Mouse (Mus musculus) kidney, adult 2 months (tissue): ENCODE measurements around the gene Fxyd4. TPM values are rescaled to one million over a fixed set of nuclear protein-coding genes. Genes with fewer than 3 reads are reported as not detected.

Experiments used
- DNase-seq: peaks from one replicate; pipeline ENCODE4 v3.0.0; 2021
- H3K27ac ChIP-seq: fragments of 200-500 bp; 2 replicates; pipeline ENCODE4 v1.5.1; 2012; ENCODE audit warnings: low read depth, low read length, control low read depth, inconsistent platforms; ENCODE audit not compliant: insufficient read depth
- H3K27me3 ChIP-seq: fragments of 200-500 bp; replicated peaks from 2 replicates; pipeline ENCODE4 v1.6.1; 2012; ENCODE audit warnings: mild to moderate bottlenecking, moderate library complexity, low read length, inconsistent platforms; ENCODE audit not compliant: control insufficient read depth, insufficient read depth
- H3K36me3 ChIP-seq: fragments of 200-500 bp; 2 replicates; pipeline ENCODE4 v1.6.1; 2012; ENCODE audit warnings: mild to moderate bottlenecking, moderate library complexity, low read length, inconsistent platforms; ENCODE audit not compliant: control insufficient read depth, insufficient read depth
- H3K4me1 ChIP-seq: fragments of 200-500 bp; 2 replicates; pipeline ENCODE4 v1.6.1; 2011; ENCODE audit warnings: low read length; ENCODE audit not compliant: control insufficient read depth, insufficient read depth
- H3K4me3 ChIP-seq: fragments of 200-500 bp; 2 replicates; pipeline ENCODE4 v1.5.1; 2011; ENCODE audit warnings: mild to moderate bottlenecking, low read depth, low read length, control low read depth; ENCODE audit not compliant: insufficient read depth
- CTCF ChIP-seq: fragments of 200-500 bp; conservative IDR thresholded peaks from 2 replicates; pipeline ENCODE4 v1.5.1; 2011; ENCODE audit warnings: low read depth, mild to moderate bottlenecking, control low read depth, low read length, moderate library complexity, mixed read lengths; ENCODE audit not compliant: insufficient read depth, insufficient read length
- POLR2A ChIP-seq: fragments of 200-500 bp; IDR thresholded peaks from one replicate; pipeline ENCODE4 v1.6.1; 2011; ENCODE audit warnings: low read depth, low read length, control low read depth
- WGBS: fragments of 180-500 bp; shearing (Covaris S2); methylation state at CpG from one replicate; pipeline ENCODE4 v1.1.7; 2018; 5-methylcytosine and 5-hydroxymethylcytosine counted together
- polyA plus RNA-seq: library from polyadenylated mRNA; depleted of rRNA; stranded (reverse); fragments of >200 nt; gene quantifications from 2 replicates; pipeline ENCODE4 v1.2.3, GENCODE M21; 2012

Gene Fxyd4
- polyA plus RNA-seq, 1 experiment: 213 TPM

GRCm38 (mm10) chr6:117902556-117902955, 34.9 kb downstream of the Fxyd4 start:
- H3K4me1 ChIP-seq: no peaks in the 10 kb centered on the region
- no peaks in the 10 kb centered on the region for H3K36me3 ChIP-seq
- H3K4me3 ChIP-seq: no peak overlapping the region
- H3K27ac ChIP-seq: no peak overlapping the region
- WGBS: 83% methylated on average over 4 of the region's 4 CpGs
- no peak for DNase-seq
- H3K27me3 ChIP-seq: no peaks in the 10 kb centered on the region
- TF ChIP-seq CTCF: no peak
- no peak for TF ChIP-seq POLR2A

DNA sequence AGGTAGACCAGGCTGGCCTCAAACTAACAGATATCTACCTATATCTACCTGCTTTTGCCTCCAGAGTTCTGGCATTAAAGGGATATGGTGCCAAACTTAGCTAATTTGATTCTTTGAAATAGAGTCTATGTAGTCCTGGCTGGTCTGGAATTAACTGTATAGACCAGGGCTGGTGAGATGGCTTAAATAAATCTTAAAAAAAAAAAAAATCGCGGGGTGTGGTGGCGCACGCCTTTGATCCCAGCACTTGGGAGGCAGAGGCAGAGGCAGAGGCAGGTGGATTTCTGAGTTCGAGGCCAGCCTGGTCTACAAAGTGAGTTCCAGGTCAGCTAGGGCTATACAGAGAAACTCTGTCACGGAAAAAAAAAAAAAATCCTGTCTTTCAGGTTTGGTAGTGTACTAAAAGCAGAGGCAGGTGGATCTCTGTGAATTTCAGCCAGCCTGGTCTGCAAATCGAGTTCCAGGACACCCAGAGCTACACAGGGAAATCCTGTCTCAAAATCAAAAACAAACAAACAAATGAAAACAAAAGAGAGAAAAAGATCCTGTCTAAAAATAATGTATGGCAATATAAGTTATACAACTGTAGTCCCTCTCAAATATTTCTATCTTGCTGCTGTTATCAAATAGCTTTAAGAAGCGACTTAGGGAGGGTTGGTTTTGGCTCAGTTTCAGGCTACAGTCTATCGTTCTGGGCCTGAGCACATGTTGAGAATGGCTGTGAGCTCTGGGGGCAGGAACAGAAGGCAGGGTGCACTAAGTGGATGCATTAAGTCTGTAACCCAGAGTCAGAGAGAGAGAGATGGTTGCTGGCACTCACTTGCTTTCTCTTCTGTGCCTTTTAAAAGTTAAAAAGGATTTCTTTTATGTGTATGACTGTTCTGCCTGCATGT, 35.7 kb downstream of the Fxyd4 start:
- Histone ChIP-seq H3K4me1 (no peaks in the 10 kb centered on the region), H3K4me3 (no peak overlapping the region), H3K36me3 (no peaks in the 10 kb centered on the region), H3K27ac (no peak overlapping the region), H3K27me3 (no peaks in the 10 kb centered on the region)
- no peak for DNase-seq
- no peak for TF ChIP-seq POLR2A
- no peak for TF ChIP-seq CTCF
- 79% methylated on average over 9 of the region's 9 CpGs for WGBS

- 64% methylated on average over 17 of the region's 17 CpGs for WGBS
- H3K4me3 ChIP-seq: no peak within 1 kb of the TSS
- H3K27ac ChIP-seq: no peak within 1 kb of the TSS
Measured at GRCm38 (mm10) chr6:117900126-117901080, 37.1 kb downstream of the Fxyd4 start, which contains the start of gene Hnrnpf. Gene Hnrnpf (plus strand): TSS chr6:117900324.

DNA sequence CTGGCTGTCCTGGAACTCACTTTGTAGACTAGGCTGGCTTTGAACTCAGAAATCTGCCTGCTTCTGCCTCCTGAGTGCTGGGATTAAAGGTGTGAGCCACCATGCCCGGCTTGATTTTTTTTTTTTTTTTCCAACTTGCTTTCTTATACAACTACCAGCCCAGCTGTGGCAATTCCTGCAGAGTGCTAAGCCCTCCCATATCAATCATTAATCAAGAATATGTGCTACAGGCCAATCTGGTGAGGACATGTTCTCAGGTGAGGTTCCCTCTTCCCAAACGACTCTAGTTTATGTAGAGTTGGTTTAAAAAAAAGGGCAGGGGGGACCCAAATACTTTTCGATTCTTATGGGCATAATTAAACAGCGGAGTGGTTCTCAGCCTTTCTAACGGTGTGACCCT, 39.7 kb downstream of the Fxyd4 start:
- no peak for TF ChIP-seq CTCF
- H3K4me1 ChIP-seq: no peaks in the 10 kb centered on the region
- no peaks in the 10 kb centered on the region for H3K27me3 ChIP-seq
- DNase-seq: peak; percentile 77
- 58% methylated on average over 5 of the region's 5 CpGs for WGBS
- no peak overlapping the region for H3K4me3 ChIP-seq
- H3K36me3 ChIP-seq: no peaks in the 10 kb centered on the region
- H3K27ac ChIP-seq: no peak overlapping the region

More at GRCm38 (mm10) chr6:117900126-117901080, 37.1 kb downstream of the Fxyd4 start, which contains the start of gene Hnrnpf:
- DNase-seq: no peak
- no peaks in the 10 kb centered on the region for H3K4me1 ChIP-seq
- TF ChIP-seq CTCF: no peak
- no peaks in the 10 kb centered on the region for H3K27me3 ChIP-seq
- H3K36me3 ChIP-seq: no peaks in the 10 kb centered on the region

GRCm38 (mm10) chr6:117893435-117893834, 44.1 kb downstream of the Fxyd4 start:
- Histone ChIP-seq H3K4me1 (no peaks in the 10 kb centered on the region), H3K27me3 (no peaks in the 10 kb centered on the region), H3K36me3 (no peaks in the 10 kb centered on the region), H3K27ac (no peak overlapping the region), H3K4me3 (no peak overlapping the region)
- WGBS: 89% methylated on average over 2 of the region's 2 CpGs
- DNase-seq: no peak
- TF ChIP-seq POLR2A: no peak
- no peak for TF ChIP-seq CTCF

- DNase-seq: no peak
- Histone ChIP-seq H3K27ac (no peak overlapping the region), H3K36me3 (no peaks in the 10 kb centered on the region), H3K27me3 (no peaks in the 10 kb centered on the region), H3K4me3 (no peak overlapping the region), H3K4me1 (no peaks in the 10 kb centered on the region)
- no peak for TF ChIP-seq CTCF
- 75% methylated on average over 3 of the region's 3 CpGs for WGBS
Measured at GRCm38 (mm10) chr6:117892386-117892785, 45.1 kb downstream of the Fxyd4 start.
